Mouse (Mus musculus) left cerebral cortex, postnatal 10 days (tissue): ENCODE measurements around the gene Mcrip2. TPM values are rescaled to one million over a fixed set of nuclear protein-coding genes. Genes with fewer than 3 reads are reported as not detected.

Experiments
- DNase-seq, 2 experiments: peaks; one replicate each; pipeline ENCODE4 v3.0.0; 2021 to 2022; ENCODE audit warnings: low spot score in 2 of 2, mixed read lengths in 1 of 2; ENCODE audit errors: extremely low spot score in 1 of 2
- intact Hi-C: fragments of 180-260 bp; cut with DNase I; formaldehyde crosslinking; loops from one replicate; pipeline ENCODE4 v1.15.1; 2025
- total RNA-seq, 2 experiments: library from RNA; stranded (reverse); gene quantifications; 2 replicates each; pipeline ENCODE4 v1.2.3; 2021

Gene Mcrip2
- 10 to 100 TPM; 27.7 to 31.4 TPM for total RNA-seq

GRCm38 (mm10) chr17:25868601-25869191 is at the start of gene Mcrip2:
TSS of gene Mcrip2 (minus strand) at chr17:25868764.
- intact Hi-C loops, result no loop called here
- DNase-seq, result peak in 1 of 2 experiments; percentile 90

GRCm38 (mm10) chr17:25918037-25918750 is 49.6 kb upstream of the Mcrip2 start:
- no peak for DNase-seq
- intact Hi-C loops, result no loop called here

GRCm38 (mm10) chr17:25916931-25917647 is 48.5 kb upstream of the Mcrip2 start:
- DNase-seq, result no peak
- intact Hi-C loops, result no loop called here

GRCm38 (mm10) chr17:25914295-25914694 is 45.7 kb upstream of the Mcrip2 start:
- DNase-seq, result no peak
- intact Hi-C loops, result no loop called here

GRCm38 (mm10) chr17:25913877-25914275 is 45.3 kb upstream of the Mcrip2 start:
- no peak for DNase-seq
- intact Hi-C loops, result no loop called here

GRCm38 (mm10) chr17:25913186-25913876 is 44.8 kb upstream of the Mcrip2 start:
- DNase-seq, result peak in 1 of 2 experiments; percentile 43
- intact Hi-C loops, result no loop called here

- intact Hi-C loops, result no loop called here
- DNase-seq, result no peak
Measured at GRCm38 (mm10) chr17:25911816-25912215, 43.3 kb upstream of the Mcrip2 start.

GRCm38 (mm10) chr17:25907640-25908039 is 39.1 kb upstream of the Mcrip2 start:
- no peak for DNase-seq
- intact Hi-C loops, result no loop called here

GRCm38 (mm10) chr17:25903061-25903460 is 34.5 kb upstream of the Mcrip2 start:
- intact Hi-C loops, result no loop called here

GRCm38 (mm10) chr17:25900193-25900592 is 31.6 kb upstream of the Mcrip2 start:
- intact Hi-C loops, result no loop called here
- DNase-seq, result no peak

More at GRCm38 (mm10) chr17:25903061-25903460, 34.5 kb upstream of the Mcrip2 start:
- no peak for DNase-seq

- no peak for DNase-seq
- intact Hi-C loops, result no loop called here
Measured at GRCm38 (mm10) chr17:25895891-25896290, 27.3 kb upstream of the Mcrip2 start.

GRCm38 (mm10) chr17:25895415-25895814 is 26.9 kb upstream of the Mcrip2 start:
- DNase-seq, result no peak
- intact Hi-C loops, result no loop called here

- intact Hi-C loops, result loop anchor here (5.0 kb wide), 1 partner anchor 93 kb away; the partner anchor contains the start of gene Capn15
- peak; percentile 56 to 71 for DNase-seq
Measured at GRCm38 (mm10) chr17:25893975-25894617, 25.5 kb upstream of the Mcrip2 start.

- no peak for DNase-seq
- intact Hi-C loops, result no loop called here
Measured at GRCm38 (mm10) chr17:25888837-25889236, 20.3 kb upstream of the Mcrip2 start.

GRCm38 (mm10) chr17:25887467-25887866 is 18.9 kb upstream of the Mcrip2 start:
- intact Hi-C loops, result no loop called here
- no peak for DNase-seq

- no peak for DNase-seq
- intact Hi-C loops, result no loop called here
Measured at GRCm38 (mm10) chr17:25886806-25887205, 18.2 kb upstream of the Mcrip2 start.

GRCm38 (mm10) chr17:25885636-25886035 is 17.1 kb upstream of the Mcrip2 start:
- DNase-seq, result peak in 1 of 2 experiments; percentile 51
- intact Hi-C loops, result no loop called here

- intact Hi-C loops, result no loop called here
- no peak for DNase-seq
Measured at GRCm38 (mm10) chr17:25883824-25884223, 15.3 kb upstream of the Mcrip2 start.

GRCm38 (mm10) chr17:25883268-25883667 is 14.7 kb upstream of the Mcrip2 start:
- DNase-seq, result no peak
- intact Hi-C loops, result no loop called here
